Mouse (Mus musculus) MEL-GATA-1-ER (cell line): Measurements from ENCODE around the gene Angptl1.

Experiments used
- DNase-seq: peaks from one replicate; pipeline ENCODE4 v3.0.0-alpha.2; 2012; ENCODE audit warnings: low read depth; ENCODE audit errors: extremely low read depth

Angptl1 gene

DNA sequence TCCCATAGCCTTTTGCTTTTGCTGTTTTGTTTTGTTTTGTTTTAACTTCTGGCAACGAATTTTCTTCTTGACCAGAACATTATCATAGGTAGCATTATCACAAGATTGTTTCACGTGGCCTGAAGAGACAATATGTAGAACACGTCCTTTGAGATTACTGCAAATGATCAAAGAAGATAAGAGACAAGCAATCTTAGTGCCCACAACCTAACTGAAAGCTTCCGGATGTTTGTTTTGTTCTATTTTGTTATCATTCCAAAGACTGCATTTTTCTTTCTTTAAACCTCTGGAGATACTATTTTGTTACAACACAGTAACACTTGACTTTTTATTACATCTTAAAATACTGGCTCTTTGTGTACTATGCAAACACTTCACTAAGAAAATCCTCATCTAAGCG is 31.7 kb downstream of the Angptl1 start:
- DNase-seq: no peak

DNA sequence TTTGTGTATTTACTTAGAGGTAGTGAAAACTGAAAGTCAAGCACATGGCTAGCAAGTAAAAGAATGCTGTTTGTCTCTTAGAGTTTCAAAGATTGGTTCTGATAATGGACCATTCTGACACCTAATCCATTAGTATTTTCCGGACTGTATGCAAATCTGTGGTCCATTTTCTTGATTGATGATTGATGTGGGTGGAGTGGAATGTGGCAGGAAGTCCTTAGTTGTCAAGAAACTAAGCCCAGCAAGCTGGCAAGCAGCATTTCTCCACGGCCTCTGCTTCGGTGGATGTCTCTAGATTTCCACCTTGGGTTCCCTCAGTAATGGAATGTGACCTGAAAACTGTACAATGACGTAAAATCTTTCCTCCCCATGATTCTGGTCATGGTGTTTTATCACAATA is 32.3 kb downstream of the Angptl1 start:
- DNase-seq: no peak

DNA sequence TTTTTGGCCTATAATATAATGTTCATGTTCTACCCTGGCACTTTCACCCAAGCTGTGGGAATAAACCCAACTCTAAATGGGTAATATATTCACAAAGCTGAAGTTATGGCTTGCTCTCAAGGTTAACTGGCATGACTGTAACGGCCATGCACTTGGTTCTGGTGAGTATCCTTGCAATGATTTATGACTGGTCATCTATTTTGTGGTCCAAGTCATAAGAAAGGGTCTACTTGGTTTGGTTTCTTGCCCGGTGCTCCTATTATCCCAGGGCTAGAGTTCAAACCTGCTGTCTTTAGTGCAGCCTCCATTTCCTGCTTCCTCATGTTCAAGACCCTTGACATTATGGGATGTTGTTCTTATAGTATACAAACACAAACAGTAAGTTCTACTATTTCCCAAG is 46.4 kb downstream of the Angptl1 start:
- DNase-seq: no peak

DNA sequence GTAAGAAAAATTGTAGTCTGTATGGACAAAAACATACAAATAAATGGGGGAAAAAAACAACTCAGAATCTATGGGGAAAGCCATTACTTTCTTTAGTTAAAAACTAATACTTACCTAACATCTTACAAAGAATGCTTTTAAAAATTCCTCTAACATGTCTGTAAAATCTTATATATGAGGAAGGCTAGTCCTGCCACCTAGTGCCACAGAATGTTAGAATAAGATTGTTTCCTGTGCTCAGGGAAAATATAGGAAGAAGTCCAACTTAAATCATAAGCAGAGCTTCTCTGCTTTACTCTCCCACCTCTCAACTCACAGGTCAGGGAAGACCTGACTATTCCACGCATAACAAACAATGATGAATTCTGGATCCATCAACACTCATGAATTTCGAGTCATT is 47.5 kb downstream of the Angptl1 start:
- no peak for DNase-seq

DNA sequence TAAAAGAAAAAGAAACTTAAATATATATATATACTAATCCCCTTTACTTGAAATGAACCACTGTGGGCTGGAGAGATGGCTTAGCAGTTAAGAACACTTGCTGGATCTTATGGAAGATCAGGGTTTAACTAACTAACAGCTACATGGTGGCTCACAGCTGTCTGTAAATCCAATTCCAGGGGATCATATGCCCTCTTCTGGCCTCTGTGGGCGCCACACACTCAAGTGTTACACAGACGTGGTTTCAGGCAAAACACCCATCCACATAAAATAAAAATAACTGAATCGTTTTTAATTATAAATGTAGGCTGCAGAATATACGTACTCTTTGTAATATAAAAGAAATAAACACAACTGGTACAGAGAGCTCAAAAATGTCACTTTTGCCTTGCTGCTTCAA is 50.5 kb downstream of the Angptl1 start:
- DNase-seq: no peak

DNA sequence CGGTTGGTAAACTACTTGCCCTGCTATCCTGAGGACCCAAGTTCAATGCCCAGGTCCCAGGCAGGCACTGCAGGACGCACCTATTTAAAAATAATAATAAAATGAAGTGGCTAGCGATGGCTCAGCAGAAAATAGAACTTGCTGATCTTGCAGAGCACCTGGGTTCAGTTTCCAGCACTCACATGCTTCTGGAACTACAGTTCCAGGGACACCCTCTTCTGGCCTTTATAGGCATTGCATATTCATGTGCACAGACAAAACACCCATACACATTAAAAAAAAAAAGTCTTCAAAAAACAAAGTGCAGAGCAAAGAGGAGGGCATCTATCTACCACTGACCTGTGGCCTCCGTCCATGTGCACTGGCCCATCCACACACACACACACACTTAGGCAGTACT is 53.2 kb downstream of the Angptl1 start:
- DNase-seq: peak; percentile 23

DNA sequence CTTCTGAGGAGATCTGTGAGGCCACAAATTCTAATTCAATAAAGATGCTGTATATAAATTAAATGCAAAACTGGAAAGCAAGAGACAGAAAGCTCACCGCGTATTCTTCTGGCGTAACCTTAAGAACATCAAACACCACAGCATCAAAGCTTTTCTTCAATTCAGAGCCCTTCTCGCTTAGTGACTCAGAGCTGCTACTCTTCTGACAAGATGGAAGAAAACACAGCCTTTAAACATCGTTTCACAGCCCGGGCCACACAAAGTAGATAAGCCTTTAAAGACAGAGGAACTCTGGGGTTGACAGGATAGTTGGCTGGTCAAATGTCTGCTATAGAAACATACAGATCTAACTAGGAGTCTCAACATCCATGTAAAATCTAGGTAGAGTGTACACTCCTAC is 63.3 kb downstream of the Angptl1 start:
- no peak for DNase-seq

DNA sequence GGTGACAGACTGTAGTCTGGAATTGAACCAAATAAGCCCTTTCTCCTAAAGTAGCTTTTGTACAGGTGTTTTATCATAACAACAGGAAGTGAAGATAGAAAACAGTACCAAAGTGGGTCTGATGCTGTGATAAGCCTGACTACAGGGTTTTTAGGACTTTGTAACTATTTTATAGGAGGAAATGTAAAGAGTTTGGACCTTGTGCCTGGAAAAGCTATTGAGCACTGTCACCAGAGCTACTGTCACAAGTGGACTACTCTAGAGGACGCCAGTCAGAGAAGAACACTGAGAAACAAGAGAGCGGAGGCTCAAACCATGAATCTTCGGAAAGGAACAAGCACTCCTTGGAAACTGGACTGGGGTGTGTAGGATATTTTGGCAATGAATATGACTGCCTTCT is 65.5 kb downstream of the Angptl1 start:
- DNase-seq: no peak

DNA sequence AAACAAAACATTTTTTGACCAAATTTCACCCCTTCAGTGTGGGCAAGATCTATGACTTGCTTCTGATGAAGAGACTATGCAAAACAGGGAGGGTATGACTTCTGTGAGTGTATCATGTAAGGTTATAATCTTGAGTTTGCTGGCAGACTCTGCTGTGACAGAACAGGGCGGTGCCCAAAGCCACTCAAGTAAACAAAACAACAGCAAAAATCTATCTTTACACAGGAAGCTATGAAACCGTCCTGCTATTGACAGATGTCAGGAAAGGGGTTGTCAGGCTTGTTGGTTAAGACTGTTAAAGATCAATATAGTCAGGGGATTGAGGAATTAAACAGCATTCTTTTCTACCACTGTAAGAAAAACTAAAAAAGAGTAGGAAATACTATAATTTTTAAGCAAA is 67.3 kb downstream of the Angptl1 start:
- DNase-seq: no peak

DNA sequence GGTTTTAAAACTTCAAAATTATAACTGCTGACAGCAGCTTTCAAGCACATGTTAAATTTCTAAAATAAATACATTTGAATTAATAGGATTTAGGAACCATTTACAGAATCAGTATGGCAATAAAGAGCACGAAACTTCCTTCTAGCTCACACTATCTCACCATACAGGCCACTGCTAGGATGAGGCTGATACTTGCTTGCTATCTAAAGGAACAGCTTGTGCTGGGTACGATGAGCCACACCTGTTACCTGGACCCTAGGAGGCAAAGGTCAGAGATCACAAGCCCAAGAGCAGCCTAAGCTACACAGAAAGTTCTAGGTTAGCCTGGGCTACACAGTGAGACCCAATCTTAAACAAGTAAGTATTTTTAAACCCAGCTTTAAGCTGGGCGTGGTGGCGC is 70.9 kb downstream of the Angptl1 start:
- DNase-seq: no peak

DNA sequence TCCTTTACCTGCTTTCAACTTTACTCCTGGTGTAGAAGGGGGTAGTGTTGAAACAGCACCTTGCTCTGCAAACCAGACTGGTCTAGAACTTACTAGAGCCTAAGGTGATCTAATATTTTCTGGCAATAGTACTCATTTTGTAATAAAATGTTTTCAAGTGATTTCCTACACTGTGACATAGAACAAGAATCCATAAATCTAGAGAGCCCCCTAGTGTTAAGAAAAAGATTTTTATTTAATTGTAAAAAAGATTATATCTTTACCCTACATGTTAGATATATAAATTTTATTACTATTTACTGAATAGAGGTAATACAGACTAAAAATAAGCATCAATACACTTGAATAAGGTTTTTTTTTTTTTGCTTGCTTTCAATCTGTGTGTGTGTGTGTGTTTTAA is 71.5 kb downstream of the Angptl1 start:
- no peak for DNase-seq
